ENCODE assay signal across 15 mouse cellular contexts in the genomic region with DNA sequence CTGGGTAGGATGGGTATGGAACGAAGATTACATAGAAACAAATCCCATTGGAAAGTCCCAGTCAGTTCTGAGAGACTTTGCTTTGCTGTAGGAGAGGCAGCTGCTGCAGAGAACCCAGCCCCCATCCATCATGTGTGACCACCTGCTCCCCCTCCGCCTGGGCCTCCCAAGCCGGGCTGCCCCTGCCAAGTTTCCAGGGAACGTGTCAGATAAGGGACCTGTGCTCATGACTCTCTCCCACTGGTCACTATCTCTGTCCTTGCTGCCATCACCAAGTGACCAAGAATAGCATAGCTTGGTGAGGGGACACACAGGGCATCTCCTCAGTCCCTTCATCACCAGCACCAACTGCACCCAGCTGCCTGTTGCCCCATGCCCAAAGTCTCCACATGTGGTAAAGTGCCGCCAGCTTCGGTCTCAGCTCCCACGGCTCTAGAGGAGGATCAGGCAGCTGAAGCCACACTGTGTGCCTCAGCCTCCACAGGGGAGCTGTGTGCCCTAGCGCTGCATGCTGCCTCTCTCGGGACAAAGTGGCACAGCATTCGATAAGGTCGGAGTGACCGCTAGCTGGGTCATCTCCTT. TPM values are rescaled to one million over a fixed set of nuclear protein-coding genes. Genes with fewer than 3 reads are reported as not detected.
A peak's percentile ranks its signal among the peaks of the same experiment; 100 is the strongest.
DNase-seq lines count a peak whose midpoint lies in the region; ATAC-seq lines count a peak whose summit lies in the region.
"Had no signal": no experiment of that assay in that cellular context is flagged by ENCODE, and none has a peak within 500 bp of the region (broad histone marks: within the 10 kb centered on the region; RNA-seq: fewer than 3 reads in every experiment).

No protein-coding gene starts in this region.

- 0 out of 2 replicates have a peak overlapping the region, but pooled peaks have one; percentile 33 for H3K9ac ChIP-seq in lung, embryonic 16.5 days (ENCODE audit: low read length)
- H3K9ac ChIP-seq: kidney, embryonic 15.5 days; liver, postnatal 0 days had no signal

- no peaks in the 10 kb centered on the region for H3K9me3 ChIP-seq in lung, embryonic 16.5 days (ENCODE audit: control insufficient read depth, low read length)
- H3K9me3 ChIP-seq in heart, embryonic 10.5 days = no peaks in the 10 kb centered on the region
- H3K9me3 ChIP-seq: kidney, embryonic 15.5 days had no signal

- intact Hi-C loops in heart, postnatal 25 days (cut with DNase I) = loop anchor here (2.0 kb wide), 1 partner anchor 19 kb away; no protein-coding TSS in a partner anchor

- H3K27me3 ChIP-seq in lung, embryonic 16.5 days (ENCODE audit: control insufficient read depth, insufficient read depth, low read depth, low read length) = no peaks in the 10 kb centered on the region
- H3K27me3 ChIP-seq in heart, embryonic 10.5 days (ENCODE audit: insufficient read depth, poor library complexity, severe bottlenecking) = no peaks in the 10 kb centered on the region
- H3K27me3 ChIP-seq: kidney, embryonic 15.5 days had no signal

- no peak overlapping the region for H3K4me2 ChIP-seq in lung, embryonic 16.5 days (ENCODE audit: low read depth, low read length)
- H3K4me2 ChIP-seq: kidney, embryonic 15.5 days had no signal

- peaks cover 12% of the 10 kb centered on the region for H3K4me1 ChIP-seq in lung, embryonic 16.5 days (replicated peaks; ENCODE audit: control insufficient read depth, insufficient read depth, low read length)
- H3K4me1 ChIP-seq in heart, embryonic 10.5 days = peaks cover 85% of the 10 kb centered on the region

- WGBS in lung, embryonic 16.5 days = 62% methylated on average over 12 of the region's 12 CpGs
- WGBS in heart, embryonic 10.5 days = 40% methylated on average over 12 of the region's 12 CpGs

- H3K4me3 ChIP-seq in lung, embryonic 16.5 days (ENCODE audit: low read length) = no peak overlapping the region
- peak overlapping the region; percentile 41 for H3K4me3 ChIP-seq in heart, embryonic 10.5 days
- H3K4me3 ChIP-seq: kidney, embryonic 15.5 days had no signal

- H3K27ac ChIP-seq in lung, embryonic 16.5 days (ENCODE audit: low read length) = no peak overlapping the region
- H3K27ac ChIP-seq in heart, embryonic 10.5 days = peak overlapping the region; percentile 92
- H3K27ac ChIP-seq: hindbrain, postnatal 0 days; kidney, embryonic 15.5 days had no signal

- H3K36me3 ChIP-seq in lung, embryonic 16.5 days (ENCODE audit: control insufficient read depth, insufficient read depth, low read length) = no peaks in the 10 kb centered on the region
- no peaks in the 10 kb centered on the region for H3K36me3 ChIP-seq in heart, embryonic 10.5 days
- H3K36me3 ChIP-seq: kidney, embryonic 15.5 days had no signal

- DNase-seq in cerebellum, postnatal 14 days = peak; percentile 28 to 41
- no peak for DNase-seq in cerebellum, adult 11 months
- no peak for DNase-seq in lung, postnatal 4 days
- peak; percentile 91 for DNase-seq in heart, embryonic 10.5 days (ENCODE audit: low spot score)
- DNase-seq in heart, postnatal 25 days (ENCODE audit: low spot score) = peak; percentile 55
- DNase-seq in kidney, postnatal 14 days = no peak
- no peak for DNase-seq in gastrocnemius, postnatal 10 days
- DNase-seq: cerebellum, adult 18-20 months; gastrocnemius, postnatal 36 days; liver, postnatal 0 days had no signal

- ATAC-seq in lung, embryonic 16.5 days (ENCODE audit: low read depth) = no peak
- ATAC-seq: hindbrain, postnatal 0 days; liver, postnatal 0 days had no signal

RNA-seq across cellular contexts. Expression of a gene that starts 13.9 kb away (rescaled TPM):
- polyA plus RNA-seq in lung, embryonic 16.5 days (2015; fragmentation: Nextera tagmentation; extraction: Ambion mirVana) = 70.4 and 75.6 TPM in 2 replicates
- 8.0 and 21.0 TPM in 2 replicates for polyA plus RNA-seq in heart, embryonic 10.5 days (2016; fragmentation: Nextera tagmentation; extraction: Ambion mirVana)
- 1 to 10 TPM; 2.4 to 3.1 TPM for total RNA-seq in heart, postnatal 25 days (2021)
- under 1 TPM; 0.54 to 0.63 TPM for total RNA-seq in gastrocnemius, postnatal 10 days (2021)
- total RNA-seq: gastrocnemius, postnatal 36 days; hindbrain, postnatal 0 days; layer of hippocampus, adult 8-10 months had no signal
- polyA plus RNA-seq: hindbrain, postnatal 0 days; limb, embryonic 11.5 days had no signal

RNA-seq across cellular contexts. Expression of a gene that starts 19.0 kb away (rescaled TPM):
- polyA plus RNA-seq in lung, embryonic 16.5 days (2015; fragmentation: Nextera tagmentation; extraction: Ambion mirVana) = 8.4 and 8.9 TPM in 2 replicates
- 10.9 and 11.0 TPM in 2 replicates for polyA plus RNA-seq in heart, embryonic 10.5 days (2016; fragmentation: Nextera tagmentation; extraction: Ambion mirVana)
- total RNA-seq in heart, postnatal 25 days (2021) = 10 to 100 TPM; 20.1 to 29.0 TPM
- 1 to 10 TPM; 3.8 to 4.7 TPM for total RNA-seq in gastrocnemius, postnatal 10 days (2021)

RNA-seq across cellular contexts. Expression of a gene that starts 20.9 kb away (rescaled TPM):
- polyA plus RNA-seq in lung, embryonic 16.5 days (2015; fragmentation: Nextera tagmentation; extraction: Ambion mirVana) = 21.7 and 22.2 TPM in 2 replicates
- 200 and 322 TPM in 2 replicates for polyA plus RNA-seq in heart, embryonic 10.5 days (2016; fragmentation: Nextera tagmentation; extraction: Ambion mirVana)
- 100 to 1,000 TPM; 323 to 376 TPM for total RNA-seq in heart, postnatal 25 days (2021)
- 10 to 100 TPM; 17.0 to 34.2 TPM for total RNA-seq in gastrocnemius, postnatal 10 days (2021)

RNA-seq across cellular contexts. Expression of a gene that starts 31.5 kb away (rescaled TPM):
- 109 and 111 TPM in 2 replicates for polyA plus RNA-seq in lung, embryonic 16.5 days (2015; fragmentation: Nextera tagmentation; extraction: Ambion mirVana)
- 198 and 244 TPM in 2 replicates for polyA plus RNA-seq in heart, embryonic 10.5 days (2016; fragmentation: Nextera tagmentation; extraction: Ambion mirVana)
- 10 to 100 TPM; 58.7 to 66.5 TPM for total RNA-seq in heart, postnatal 25 days (2021)
- 10 to 100 TPM; 38.3 to 48.5 TPM for total RNA-seq in gastrocnemius, postnatal 10 days (2021)

Comparison
In these comparisons a context has a peak if more than half of its experiments do, and no peak if none do; other contexts are left out.
1. DNase-seq: peak in cerebellum, postnatal 14 days (2 of 2), heart, embryonic 10.5 days (single experiment) and heart, postnatal 25 days (single experiment); none in cerebellum, adult 11 months (single experiment), lung, postnatal 4 days (0 of 2), kidney, postnatal 14 days (single experiment) and gastrocnemius, postnatal 10 days (single experiment).
2. RNA of a gene that starts 20.9 kb away (total RNA-seq): 323 to 376 TPM in heart, postnatal 25 days; 17.0 to 34.2 TPM in gastrocnemius, postnatal 10 days; every median in the first group is over 4 times any median in the second.